Mouse (Mus musculus): ENCODE measurements around the gene Syce2.

GRCm38 (mm10) chr8:84902920-84903661, 31.2 kb downstream of the Syce2 start:
- TF ChIP-seq CTCF (conservative IDR thresholded peaks at IDR 0.05 in 1 of 2, IDR thresholded peaks at IDR 0.05 in 1 of 2; ENCODE audit: low read depth in 2 of 2, low read length in 2 of 2): peak in 1 of 2 experiments; percentile 98; a peak in 2 of 4 replicates
- TF ChIP-seq HCFC1 (IDR thresholded peaks at IDR 0.05; ENCODE audit: low read depth, low read length): peak; percentile 50
- TF ChIP-seq PAX5 (IDR thresholded peaks at IDR 0.05; ENCODE audit: low read length): no peak

All from CH12.LX (cell line).